Mouse (Mus musculus) CH12.LX (cell line): ENCODE data around the gene Fzd2. TPM values are rescaled to one million over a fixed set of nuclear protein-coding genes. Genes with fewer than 3 reads are reported as not detected.

Experiments used
- DNase-seq: peaks from one replicate; pipeline ENCODE4 v3.0.0-alpha.2; 2013; ENCODE audit errors: extremely low read depth
- H3K27ac ChIP-seq: 2 replicates; pipeline ENCODE4 v1.5.1; 2012; ENCODE audit warnings: low read depth, mild to moderate bottlenecking, control low read depth, moderate library complexity; ENCODE audit not compliant: insufficient read depth
- H3K27me3 ChIP-seq: replicated peaks from 2 replicates; pipeline ENCODE3; 2012; ENCODE audit warnings: inconsistent platforms
- H3K36me3 ChIP-seq, 2 experiments: replicated peaks in 1 of 2; 2 replicates each; pipeline versions ENCODE3 to v1.6.1; 2012; ENCODE audit warnings: inconsistent platforms in 1 of 2, low read length in 1 of 2, mild to moderate bottlenecking in 1 of 2, mixed read lengths in 1 of 2, moderate library complexity in 1 of 2; ENCODE audit not compliant: control insufficient read depth in 1 of 2, insufficient read depth in 1 of 2
- H3K4me1 ChIP-seq, 2 experiments: 2 replicates each; pipeline ENCODE4 v1.6.1; 2012; ENCODE audit warnings: inconsistent platforms in 1 of 2, moderate library complexity in 1 of 2; ENCODE audit not compliant: insufficient read depth in 2 of 2, control insufficient read depth in 1 of 2
- H3K4me2 ChIP-seq: 2 replicates; pipeline ENCODE4 v1.6.1; 2012; ENCODE audit warnings: low read depth, mild to moderate bottlenecking, control low read depth; ENCODE audit not compliant: poor library complexity, insufficient read depth, severe bottlenecking
- H3K4me3 ChIP-seq, 3 experiments: fragments of 150-350 bp in 1 of 3; sonication (generic) in 1 of 3; replicated peaks in 1 of 3; 2 replicates each; pipeline versions ENCODE3 to v1.5.1; 2011 to 2012; ENCODE audit warnings: low read depth in 2 of 3, low read length in 2 of 3, mild to moderate bottlenecking in 2 of 3, moderate library complexity in 2 of 3, control low read depth in 1 of 3, improper control_type of control experiment in 1 of 3, inconsistent platforms in 1 of 3, mixed read lengths in 1 of 3; ENCODE audit not compliant: poor library complexity in 1 of 3
- H3K79me2 ChIP-seq: replicated peaks from 2 replicates; pipeline ENCODE4 v1.6.1; 2012; ENCODE audit warnings: mild to moderate bottlenecking, moderate library complexity; ENCODE audit not compliant: control insufficient read depth, poor library complexity, insufficient read depth, severe bottlenecking; ENCODE audit errors: extremely low read depth
- H3K9ac ChIP-seq: 2 replicates; pipeline ENCODE4 v1.6.1; 2012; ENCODE audit warnings: low read depth, mild to moderate bottlenecking, control low read depth, moderate library complexity; ENCODE audit not compliant: insufficient read depth
- H3K9me3 ChIP-seq: replicated peaks from 2 replicates; pipeline ENCODE3; 2012; ENCODE audit warnings: low read length, inconsistent platforms, mixed read lengths
- BHLHE40 ChIP-seq: IDR thresholded peaks from 2 replicates; pipeline ENCODE4 v1.6.1; 2011; ENCODE audit warnings: mild to moderate bottlenecking, low read depth, low read length, improper control_type of control experiment
- CHD1 ChIP-seq: IDR thresholded peaks from 2 replicates; pipeline ENCODE4 v1.6.1; 2012; ENCODE audit warnings: low read depth, low read length, improper control_type of control experiment, inconsistent platforms
- CHD2 ChIP-seq: IDR thresholded peaks from 2 replicates; pipeline ENCODE4 v1.6.1; 2011; ENCODE audit warnings: low read length, improper control_type of control experiment
- CTCF ChIP-seq, 2 experiments: IDR thresholded peaks in 1 of 2; conservative IDR thresholded peaks in 1 of 2; 2 replicates each; pipeline ENCODE4 v1.5.1; 2011 to 2012; ENCODE audit warnings: low read depth in 2 of 2, low read length in 2 of 2, improper control_type of control experiment in 1 of 2, inconsistent platforms in 1 of 2, mild to moderate bottlenecking in 1 of 2, moderate library complexity in 1 of 2
- EP300 ChIP-seq: IDR thresholded peaks from 2 replicates; pipeline ENCODE4 v1.6.1; 2011; ENCODE audit warnings: low read length, improper control_type of control experiment
- GABPA ChIP-seq: IDR thresholded peaks from 2 replicates; pipeline ENCODE4 v1.6.1; 2012; ENCODE audit warnings: low read depth, low read length, improper control_type of control experiment, inconsistent platforms; ENCODE audit not compliant: insufficient replicate concordance
- HCFC1 ChIP-seq: IDR thresholded peaks from 2 replicates; pipeline ENCODE4 v1.6.1; 2012; ENCODE audit warnings: low read depth, mild to moderate bottlenecking, inconsistent platforms, low read length, improper control_type of control experiment
- IRF4 ChIP-seq: IDR thresholded peaks from 2 replicates; pipeline ENCODE4 v1.6.1; 2014; ENCODE audit warnings: low read depth, mild to moderate bottlenecking, inconsistent platforms, low read length, improper control_type of control experiment
- JUN ChIP-seq: IDR thresholded peaks from 2 replicates; pipeline ENCODE4 v1.6.1; 2011; ENCODE audit warnings: low read depth, mild to moderate bottlenecking, low read length, improper control_type of control experiment, moderate library complexity; ENCODE audit not compliant: insufficient read depth
- KAT2A ChIP-seq: IDR thresholded peaks from 2 replicates; pipeline ENCODE4 v1.6.1; 2012; ENCODE audit warnings: low read length, improper control_type of control experiment, inconsistent platforms; ENCODE audit not compliant: insufficient replicate concordance
- MXI1 ChIP-seq: IDR thresholded peaks from 2 replicates; pipeline ENCODE4 v1.6.1; 2011; ENCODE audit warnings: mild to moderate bottlenecking, low read depth, low read length, improper control_type of control experiment
- MYC ChIP-seq: IDR thresholded peaks from 2 replicates; pipeline ENCODE4 v1.6.1; 2011; ENCODE audit warnings: low read depth, mild to moderate bottlenecking, improper control_type of control experiment, low read length
- NRF1 ChIP-seq: IDR thresholded peaks from 2 replicates; pipeline ENCODE4 v1.6.1; 2014; ENCODE audit warnings: low read depth, mild to moderate bottlenecking, inconsistent platforms, low read length, improper control_type of control experiment, moderate library complexity
- PAX5 ChIP-seq: IDR thresholded peaks from 2 replicates; pipeline ENCODE4 v1.6.1; 2012; ENCODE audit warnings: low read length, inconsistent platforms, mixed read lengths
- RAD21 ChIP-seq: IDR thresholded peaks from 2 replicates; pipeline ENCODE4 v1.6.1; 2011; ENCODE audit warnings: low read depth, mild to moderate bottlenecking, low read length, improper control_type of control experiment, moderate library complexity
- RCOR1 ChIP-seq: conservative IDR thresholded peaks from 2 replicates; pipeline ENCODE4 v1.6.1; 2012; ENCODE audit warnings: low read depth, mild to moderate bottlenecking, inconsistent platforms, low read length, improper control_type of control experiment
- SIN3A ChIP-seq: IDR thresholded peaks from 2 replicates; pipeline ENCODE4 v1.6.1; 2012; ENCODE audit warnings: low read length, improper control_type of control experiment, inconsistent platforms
- SMC3 ChIP-seq: IDR thresholded peaks from 2 replicates; pipeline ENCODE4 v1.6.1; 2011; ENCODE audit warnings: low read depth, low read length, improper control_type of control experiment
- TBP ChIP-seq: conservative IDR thresholded peaks from 2 replicates; pipeline ENCODE4 v1.6.1; 2011; ENCODE audit warnings: low read depth, low read length, improper control_type of control experiment
- TCF12 ChIP-seq: IDR thresholded peaks from 2 replicates; pipeline ENCODE4 v1.6.1; 2014; ENCODE audit warnings: low read depth, mild to moderate bottlenecking, inconsistent platforms, low read length, improper control_type of control experiment
- USF1 ChIP-seq: IDR thresholded peaks from 2 replicates; pipeline ENCODE4 v1.6.1; 2014; ENCODE audit warnings: low read depth, mild to moderate bottlenecking, inconsistent platforms, low read length, improper control_type of control experiment
- USF2 ChIP-seq: conservative IDR thresholded peaks from 2 replicates; pipeline ENCODE4 v1.6.1; 2011; ENCODE audit warnings: low read depth, low read length, improper control_type of control experiment
- ZC3H11A ChIP-seq: IDR thresholded peaks from 2 replicates; pipeline ENCODE4 v1.6.1; 2012; ENCODE audit warnings: low read depth, mild to moderate bottlenecking, inconsistent platforms, low read length, improper control_type of control experiment
- ZKSCAN1 ChIP-seq: IDR thresholded peaks from 2 replicates; pipeline ENCODE4 v1.6.1; 2012; ENCODE audit warnings: low read depth, inconsistent platforms, low read length, improper control_type of control experiment, borderline replicate concordance
- dilution Hi-C: fragments of 300-500 bp; cut with MboI; formaldehyde crosslinking; loops from 2 replicates; pipeline ENCODE4 v1.14.3; 2020; ENCODE audit warnings: low sequenced_read_pairs; ENCODE audit not compliant: extremely low pct_unique_long_range_greater_than_20kb, extremely low pct_ligation_motif_present
- in situ Hi-C: fragments of 300-500 bp; cut with MboI; formaldehyde crosslinking; loops from 3 replicates; pipeline ENCODE4 v1.14.3; 2019; ENCODE audit warnings: low sequenced_read_pairs, low pct_ligation_motif_present, low pct_unique_long_range_greater_than_20kb, mixed read lengths
- polyA plus RNA-seq: library from polyadenylated mRNA; unstranded; fragments of >175 nt; gene quantifications from 2 replicates; pipeline ENCODE4 v1.2.1, GENCODE M21; 2012; ENCODE audit warnings: low read depth; ENCODE audit not compliant: insufficient read length
- total RNA-seq, 2 experiments: library from RNA; depleted of rRNA; stranded (reverse); fragments of 300-350 nt in 1 of 2; fragments of >200 nt in 1 of 2; gene quantifications; 2 replicates each; pipeline ENCODE4 v1.2.3; 2012 to 2014

Gene Fzd2
- total and polyA plus RNA-seq, 3 experiments: 0.13 to 0.35 (median 0.20) TPM

DNA sequence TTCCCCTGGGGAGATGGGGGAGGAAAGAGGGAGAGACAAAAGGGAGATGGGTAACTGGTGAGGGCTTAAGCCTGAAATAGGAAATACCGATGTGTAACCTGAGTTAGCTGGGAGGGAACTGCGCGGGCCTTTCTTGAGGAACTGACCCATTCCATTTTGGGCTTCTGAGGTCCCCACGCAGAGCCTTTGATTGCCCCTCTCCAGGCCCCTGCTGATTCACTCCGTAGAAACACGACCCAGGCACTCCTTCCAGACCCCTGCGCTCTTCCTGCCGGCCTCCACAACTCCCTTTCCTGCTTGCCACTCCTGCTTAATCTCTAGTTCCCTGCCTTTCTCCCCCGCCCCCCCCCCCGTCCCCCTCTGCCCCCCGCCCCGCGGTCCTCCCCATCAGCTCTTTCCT is 28.5 kb downstream of the Fzd2 start:
- H3K9ac ChIP-seq: no peak overlapping the region
- TF ChIP-seq MYC (no peak), SIN3A (no peak), HCFC1 (no peak), KAT2A (no peak), TCF12 (no peak), SMC3 (no peak), CTCF (conservative IDR thresholded peaks at IDR 0.05 in 1 of 2, IDR thresholded peaks at IDR 0.05 in 1 of 2; ENCODE audit: low read depth in 2 of 2, low read length in 2 of 2) (no peak), MXI1 (no peak), EP300 (no peak), BHLHE40 (no peak), TBP (no peak)
- H3K27me3 ChIP-seq: peaks cover 65% of the 10 kb centered on the region
- no peak overlapping the region for H3K4me2 ChIP-seq
- DNase-seq: no peak
- H3K36me3 ChIP-seq: no peaks in the 10 kb centered on the region
- dilution Hi-C loops (no loop called here), in situ Hi-C loops (no loop called here)
- H3K27ac ChIP-seq: no peak overlapping the region
- H3K4me1 ChIP-seq: peaks cover 0 to under 1% of the 10 kb centered on the region in 2 experiments; a peak in 2 of 4 replicates
- no peaks in the 10 kb centered on the region for H3K9me3 ChIP-seq
- no peak overlapping the region for H3K4me3 ChIP-seq
- no peaks in the 10 kb centered on the region for H3K79me2 ChIP-seq

DNA sequence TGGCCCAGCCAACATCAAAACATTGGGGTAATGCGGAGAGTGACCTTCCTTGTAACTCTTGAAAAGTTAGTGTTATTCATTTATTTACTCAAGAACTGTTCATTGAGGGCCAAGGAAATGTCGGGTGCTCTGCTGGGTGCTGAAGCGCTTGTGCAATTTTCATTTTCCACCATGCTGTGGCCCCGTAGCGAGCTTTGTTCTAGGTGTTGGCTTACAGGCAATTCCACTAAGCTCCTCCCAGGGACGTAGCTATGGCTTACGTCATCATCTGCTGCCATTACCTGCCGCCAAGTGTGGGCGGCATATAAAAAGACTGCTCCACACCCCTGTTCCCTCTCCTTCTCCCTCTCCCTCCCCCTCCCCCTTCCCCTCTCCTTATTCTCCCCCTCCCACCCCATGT is 29.2 kb downstream of the Fzd2 start:
- no peaks in the 10 kb centered on the region for H3K9me3 ChIP-seq
- no peaks in the 10 kb centered on the region for H3K79me2 ChIP-seq
- dilution Hi-C loops (no loop called here), in situ Hi-C loops (no loop called here)
- no peak overlapping the region for H3K27ac ChIP-seq
- TF ChIP-seq ZC3H11A (no peak), TCF12 (no peak), CHD1 (no peak), HCFC1 (no peak), GABPA (no peak), RCOR1 (no peak), SMC3 (no peak), JUN (no peak), CHD2 (no peak), PAX5 (no peak), SIN3A (no peak), RAD21 (no peak), NRF1 (no peak), USF1 (no peak), ZKSCAN1 (no peak), USF2 (no peak), IRF4 (no peak), TBP (no peak)
- no peaks in the 10 kb centered on the region for H3K36me3 ChIP-seq
- H3K4me1 ChIP-seq: no peaks in the 10 kb centered on the region
- H3K27me3 ChIP-seq: peaks cover 67% of the 10 kb centered on the region
- no peak overlapping the region for H3K4me3 ChIP-seq
- H3K9ac ChIP-seq: no peak overlapping the region
- no peak overlapping the region for H3K4me2 ChIP-seq
- DNase-seq: no peak
